Mouse (Mus musculus) CH12.LX (cell line): ENCODE measurements around the gene Ank3. TPM values are rescaled to one million over a fixed set of nuclear protein-coding genes. Genes with fewer than 3 reads are reported as not detected.
A peak's percentile ranks its signal among the peaks of the same experiment; 100 is the strongest.

Experiments used
- DNase-seq: peaks from one replicate; pipeline ENCODE4 v3.0.0-alpha.2; 2013; ENCODE audit errors: extremely low read depth
- H3K27ac ChIP-seq: 2 replicates; pipeline ENCODE4 v1.5.1; 2012; ENCODE audit warnings: low read depth, mild to moderate bottlenecking, control low read depth, moderate library complexity; ENCODE audit not compliant: insufficient read depth
- H3K27me3 ChIP-seq: replicated peaks from 2 replicates; pipeline ENCODE3; 2012; ENCODE audit warnings: inconsistent platforms
- H3K36me3 ChIP-seq, 2 experiments: replicated peaks in 1 of 2; 2 replicates each; pipeline versions ENCODE3 to v1.6.1; 2012; ENCODE audit warnings: inconsistent platforms in 1 of 2, low read length in 1 of 2, mild to moderate bottlenecking in 1 of 2, mixed read lengths in 1 of 2, moderate library complexity in 1 of 2; ENCODE audit not compliant: control insufficient read depth in 1 of 2, insufficient read depth in 1 of 2
- H3K4me1 ChIP-seq, 2 experiments: 2 replicates each; pipeline ENCODE4 v1.6.1; 2012; ENCODE audit warnings: inconsistent platforms in 1 of 2, moderate library complexity in 1 of 2; ENCODE audit not compliant: insufficient read depth in 2 of 2, control insufficient read depth in 1 of 2
- H3K4me2 ChIP-seq: 2 replicates; pipeline ENCODE4 v1.6.1; 2012; ENCODE audit warnings: low read depth, mild to moderate bottlenecking, control low read depth; ENCODE audit not compliant: poor library complexity, insufficient read depth, severe bottlenecking
- H3K4me3 ChIP-seq, 3 experiments: fragments of 150-350 bp in 1 of 3; sonication (generic) in 1 of 3; replicated peaks in 1 of 3; 2 replicates each; pipeline versions ENCODE3 to v1.5.1; 2011 to 2012; ENCODE audit warnings: low read depth in 2 of 3, low read length in 2 of 3, mild to moderate bottlenecking in 2 of 3, moderate library complexity in 2 of 3, control low read depth in 1 of 3, improper control_type of control experiment in 1 of 3, inconsistent platforms in 1 of 3, mixed read lengths in 1 of 3; ENCODE audit not compliant: poor library complexity in 1 of 3
- H3K79me2 ChIP-seq: replicated peaks from 2 replicates; pipeline ENCODE4 v1.6.1; 2012; ENCODE audit warnings: mild to moderate bottlenecking, moderate library complexity; ENCODE audit not compliant: control insufficient read depth, poor library complexity, insufficient read depth, severe bottlenecking; ENCODE audit errors: extremely low read depth
- H3K9ac ChIP-seq: 2 replicates; pipeline ENCODE4 v1.6.1; 2012; ENCODE audit warnings: low read depth, mild to moderate bottlenecking, control low read depth, moderate library complexity; ENCODE audit not compliant: insufficient read depth
- H3K9me3 ChIP-seq: replicated peaks from 2 replicates; pipeline ENCODE3; 2012; ENCODE audit warnings: low read length, inconsistent platforms, mixed read lengths
- BHLHE40 ChIP-seq: IDR thresholded peaks from 2 replicates; pipeline ENCODE4 v1.6.1; 2011; ENCODE audit warnings: mild to moderate bottlenecking, low read depth, low read length, improper control_type of control experiment
- CHD1 ChIP-seq: IDR thresholded peaks from 2 replicates; pipeline ENCODE4 v1.6.1; 2012; ENCODE audit warnings: low read depth, low read length, improper control_type of control experiment, inconsistent platforms
- CHD2 ChIP-seq: IDR thresholded peaks from 2 replicates; pipeline ENCODE4 v1.6.1; 2011; ENCODE audit warnings: low read length, improper control_type of control experiment
- E2F4 ChIP-seq: IDR thresholded peaks from 2 replicates; pipeline ENCODE4 v1.6.1; 2011; ENCODE audit warnings: low read depth, low read length, improper control_type of control experiment; ENCODE audit not compliant: insufficient replicate concordance
- ELF1 ChIP-seq: IDR thresholded peaks from 2 replicates; pipeline ENCODE4 v1.6.1; 2014; ENCODE audit warnings: low read depth, mild to moderate bottlenecking, inconsistent platforms, low read length, improper control_type of control experiment
- EP300 ChIP-seq: IDR thresholded peaks from 2 replicates; pipeline ENCODE4 v1.6.1; 2011; ENCODE audit warnings: low read length, improper control_type of control experiment
- HCFC1 ChIP-seq: IDR thresholded peaks from 2 replicates; pipeline ENCODE4 v1.6.1; 2012; ENCODE audit warnings: low read depth, mild to moderate bottlenecking, inconsistent platforms, low read length, improper control_type of control experiment
- IRF4 ChIP-seq: IDR thresholded peaks from 2 replicates; pipeline ENCODE4 v1.6.1; 2014; ENCODE audit warnings: low read depth, mild to moderate bottlenecking, inconsistent platforms, low read length, improper control_type of control experiment
- JUN ChIP-seq: IDR thresholded peaks from 2 replicates; pipeline ENCODE4 v1.6.1; 2011; ENCODE audit warnings: low read depth, mild to moderate bottlenecking, low read length, improper control_type of control experiment, moderate library complexity; ENCODE audit not compliant: insufficient read depth
- JUND ChIP-seq: conservative IDR thresholded peaks from 2 replicates; pipeline ENCODE4 v1.6.1; 2011; ENCODE audit warnings: low read depth, low read length, improper control_type of control experiment
- KAT2A ChIP-seq: IDR thresholded peaks from 2 replicates; pipeline ENCODE4 v1.6.1; 2012; ENCODE audit warnings: low read length, improper control_type of control experiment, inconsistent platforms; ENCODE audit not compliant: insufficient replicate concordance
- MAFK ChIP-seq: IDR thresholded peaks from 2 replicates; pipeline ENCODE4 v1.6.1; 2011; ENCODE audit warnings: low read length, improper control_type of control experiment; ENCODE audit not compliant: insufficient replicate concordance
- MAX ChIP-seq: IDR thresholded peaks from 2 replicates; pipeline ENCODE4 v1.6.1; 2011; ENCODE audit warnings: low read length, improper control_type of control experiment
- MAZ ChIP-seq: IDR thresholded peaks from 2 replicates; pipeline ENCODE4 v1.6.1; 2012; ENCODE audit warnings: low read depth, mild to moderate bottlenecking, inconsistent platforms, low read length, improper control_type of control experiment, moderate library complexity
- MEF2A ChIP-seq: IDR thresholded peaks from 2 replicates; pipeline ENCODE4 v1.6.1; 2014; ENCODE audit warnings: low read depth, mild to moderate bottlenecking, inconsistent platforms, low read length, improper control_type of control experiment, borderline replicate concordance
- MXI1 ChIP-seq: IDR thresholded peaks from 2 replicates; pipeline ENCODE4 v1.6.1; 2011; ENCODE audit warnings: mild to moderate bottlenecking, low read depth, low read length, improper control_type of control experiment
- NELFE ChIP-seq: IDR thresholded peaks from 2 replicates; pipeline ENCODE4 v1.6.1; 2011; ENCODE audit warnings: low read depth, low read length, improper control_type of control experiment
- NRF1 ChIP-seq: IDR thresholded peaks from 2 replicates; pipeline ENCODE4 v1.6.1; 2014; ENCODE audit warnings: low read depth, mild to moderate bottlenecking, inconsistent platforms, low read length, improper control_type of control experiment, moderate library complexity
- PAX5 ChIP-seq: IDR thresholded peaks from 2 replicates; pipeline ENCODE4 v1.6.1; 2012; ENCODE audit warnings: low read length, inconsistent platforms, mixed read lengths
- POLR2AphosphoS2 ChIP-seq: IDR thresholded peaks from 2 replicates; pipeline ENCODE4 v1.6.1; 2011; ENCODE audit warnings: low read depth, low read length, improper control_type of control experiment
- RAD21 ChIP-seq: IDR thresholded peaks from 2 replicates; pipeline ENCODE4 v1.6.1; 2011; ENCODE audit warnings: low read depth, mild to moderate bottlenecking, low read length, improper control_type of control experiment, moderate library complexity
- SIN3A ChIP-seq: IDR thresholded peaks from 2 replicates; pipeline ENCODE4 v1.6.1; 2012; ENCODE audit warnings: low read length, improper control_type of control experiment, inconsistent platforms
- TBP ChIP-seq: conservative IDR thresholded peaks from 2 replicates; pipeline ENCODE4 v1.6.1; 2011; ENCODE audit warnings: low read depth, low read length, improper control_type of control experiment
- TCF12 ChIP-seq: IDR thresholded peaks from 2 replicates; pipeline ENCODE4 v1.6.1; 2014; ENCODE audit warnings: low read depth, mild to moderate bottlenecking, inconsistent platforms, low read length, improper control_type of control experiment
- USF2 ChIP-seq: conservative IDR thresholded peaks from 2 replicates; pipeline ENCODE4 v1.6.1; 2011; ENCODE audit warnings: low read depth, low read length, improper control_type of control experiment
- ZC3H11A ChIP-seq: IDR thresholded peaks from 2 replicates; pipeline ENCODE4 v1.6.1; 2012; ENCODE audit warnings: low read depth, mild to moderate bottlenecking, inconsistent platforms, low read length, improper control_type of control experiment
- ZKSCAN1 ChIP-seq: IDR thresholded peaks from 2 replicates; pipeline ENCODE4 v1.6.1; 2012; ENCODE audit warnings: low read depth, inconsistent platforms, low read length, improper control_type of control experiment, borderline replicate concordance
- ZMIZ1 ChIP-seq: IDR thresholded peaks from 2 replicates; pipeline ENCODE4 v1.6.1; 2012; ENCODE audit warnings: low read depth, mild to moderate bottlenecking, inconsistent platforms, low read length, improper control_type of control experiment
- ZNF384 ChIP-seq: IDR thresholded peaks from 2 replicates; pipeline ENCODE4 v1.6.1; 2012; ENCODE audit warnings: low read depth, low read length, improper control_type of control experiment, inconsistent platforms
- dilution Hi-C: fragments of 300-500 bp; cut with MboI; formaldehyde crosslinking; loops from 2 replicates; pipeline ENCODE4 v1.14.3; 2020; ENCODE audit warnings: low sequenced_read_pairs; ENCODE audit not compliant: extremely low pct_unique_long_range_greater_than_20kb, extremely low pct_ligation_motif_present
- in situ Hi-C: fragments of 300-500 bp; cut with MboI; formaldehyde crosslinking; loops from 3 replicates; pipeline ENCODE4 v1.14.3; 2019; ENCODE audit warnings: low sequenced_read_pairs, low pct_ligation_motif_present, low pct_unique_long_range_greater_than_20kb, mixed read lengths
- polyA plus RNA-seq: library from polyadenylated mRNA; unstranded; fragments of >175 nt; gene quantifications from 2 replicates; pipeline ENCODE4 v1.2.1, GENCODE M21; 2012; ENCODE audit warnings: low read depth; ENCODE audit not compliant: insufficient read length
- total RNA-seq, 2 experiments: library from RNA; depleted of rRNA; stranded (reverse); fragments of 300-350 nt in 1 of 2; fragments of >200 nt in 1 of 2; gene quantifications; 2 replicates each; pipeline ENCODE4 v1.2.3; 2012 to 2014

Gene Ank3
- total and polyA plus RNA-seq, 3 experiments: 4.7 to 8.3 (median 6.2) TPM

DNA sequence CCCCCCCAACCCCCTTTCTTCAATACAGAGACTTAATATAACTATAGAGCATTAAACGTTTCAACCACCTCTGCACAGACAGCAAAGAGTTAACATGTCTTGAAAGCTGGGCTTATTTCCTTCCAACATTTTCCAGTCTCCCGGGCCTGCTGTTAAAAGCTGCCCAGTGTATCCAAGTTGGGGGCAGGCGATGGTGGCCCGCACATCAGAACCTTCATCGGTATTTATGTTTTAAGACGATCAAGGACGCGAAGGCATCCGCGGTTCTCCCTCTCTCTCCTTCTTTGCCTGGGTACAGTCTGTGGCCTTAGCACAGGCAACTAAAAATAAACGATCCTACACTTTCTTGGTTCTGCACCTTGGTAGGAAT lies 46.7 kb upstream of the Ank3 start:
- Histone ChIP-seq H3K4me1 (peaks cover 7 to 39% of the 10 kb centered on the region in 2 experiments), H3K27ac (no peak overlapping the region), H3K4me2 (peak overlapping the region; percentile 94), H3K27me3 (no peaks in the 10 kb centered on the region), H3K9ac (peak overlapping the region; percentile 97), H3K79me2 (peaks cover 58% of the 10 kb centered on the region), H3K9me3 (no peaks in the 10 kb centered on the region), H3K4me3 (peak overlapping the region; percentile 67 to 96 (median 87)), H3K36me3 (peaks cover 26 to 40% of the 10 kb centered on the region in 2 experiments)
- in situ Hi-C loops: no loop called here
- TF ChIP-seq USF2: no peak
- TF ChIP-seq EP300: no peak
- TF ChIP-seq TCF12: no peak
- TF ChIP-seq ELF1: no peak
- TF ChIP-seq E2F4: no peak
- no peak for TF ChIP-seq MAZ
- no peak for TF ChIP-seq TBP
- no peak for TF ChIP-seq CHD2
- no peak for TF ChIP-seq ZNF384
- no peak for TF ChIP-seq MAX
- no peak for DNase-seq
- dilution Hi-C loops: no loop called here

GRCm38 (mm10) chr10:69352212-69353085 lies 46.1 kb upstream of the Ank3 start, which contains the start of gene Cdk1:
Cdk1 (minus strand) TSS chr10:69352938.
- peak within 1 kb of the TSS; percentile 97 for H3K9ac ChIP-seq
- H3K4me1 ChIP-seq: peaks cover 7 to 35% of the 10 kb centered on the region in 2 experiments
- H3K4me3 ChIP-seq: peak within 1 kb of the TSS; percentile 67 to 96 (median 87)
- peak within 1 kb of the TSS; percentile 25; the same call in 1 of the 2 replicates for H3K27ac ChIP-seq
- no peaks in the 10 kb centered on the region for H3K27me3 ChIP-seq
- H3K4me2 ChIP-seq: peak within 1 kb of the TSS; percentile 94
- dilution Hi-C loops: no loop called here
- peak; percentile 96 for DNase-seq
- peaks cover 22 to 34% of the 10 kb centered on the region in 2 experiments for H3K36me3 ChIP-seq
- in situ Hi-C loops: no loop called here
- H3K9me3 ChIP-seq: peaks cover 3% of the 10 kb centered on the region
- peaks cover 52% of the 10 kb centered on the region for H3K79me2 ChIP-seq
- TF ChIP-seq IRF4: peak; percentile 51; the same call in 1 of the 2 replicates
- peak; percentile 75; the same call in 1 of the 2 replicates for TF ChIP-seq ELF1
- TF ChIP-seq ZMIZ1: peak; percentile 96
- TF ChIP-seq NRF1: peak; percentile 67
- TF ChIP-seq RAD21: no peak
- TF ChIP-seq USF2: no peak
- peak; percentile 31; the same call in 1 of the 2 replicates for TF ChIP-seq MEF2A
- peak; percentile 88; the same call in 1 of the 2 replicates for TF ChIP-seq POLR2AphosphoS2
- TF ChIP-seq MXI1: peak; percentile 91
- TF ChIP-seq TCF12: peak; percentile 90
- no peak for TF ChIP-seq MAFK
- TF ChIP-seq HCFC1: peak; percentile 70
- no peak for TF ChIP-seq ZC3H11A
- TF ChIP-seq CHD2: peak; percentile 72
- peak; percentile 80 for TF ChIP-seq KAT2A
- no peak for TF ChIP-seq PAX5
- TF ChIP-seq JUND: 0 out of 2 replicates have a peak, but pooled peaks have one; percentile 27
- TF ChIP-seq ZKSCAN1: no peak
- TF ChIP-seq NELFE: peak; percentile 96
- TF ChIP-seq CHD1: no peak
- no peak; the same call in 1 of the 2 replicates for TF ChIP-seq TBP
- TF ChIP-seq JUN: no peak
- TF ChIP-seq SIN3A: peak; percentile 94
- 0 out of 2 replicates have a peak, but pooled peaks have one; percentile 14 for TF ChIP-seq BHLHE40
- peak; percentile 73; the same call in 1 of the 2 replicates for TF ChIP-seq MAX
